Mouse (Mus musculus) cortical plate, adult 2 months (tissue): Measurements from ENCODE around the gene Taf5. TPM values are rescaled to one million over a fixed set of nuclear protein-coding genes. Genes with fewer than 3 reads are reported as not detected.

ENCODE experiments used
- H3K27ac ChIP-seq: fragments of 200-500 bp; 2 replicates; pipeline ENCODE4 v1.5.1; 2012; ENCODE audit warnings: low read length, control low read depth, inconsistent platforms; ENCODE audit not compliant: insufficient read depth
- H3K4me1 ChIP-seq: fragments of 200-500 bp; 2 replicates; pipeline ENCODE4 v1.6.1; 2011; ENCODE audit warnings: low read length; ENCODE audit not compliant: control insufficient read depth, insufficient read depth
- H3K4me3 ChIP-seq: fragments of 200-500 bp; 2 replicates; pipeline ENCODE4 v1.5.1; 2011; ENCODE audit warnings: mild to moderate bottlenecking, low read length, control low read depth; ENCODE audit not compliant: insufficient read depth
- CTCF ChIP-seq: fragments of 200-500 bp; IDR thresholded peaks from 2 replicates; pipeline ENCODE4 v1.5.1; 2011; ENCODE audit warnings: mild to moderate bottlenecking, control low read depth, low read length; ENCODE audit not compliant: insufficient read depth; ENCODE audit errors: extremely low read depth
- POLR2A ChIP-seq: fragments of 200-500 bp; IDR thresholded peaks from 2 replicates; pipeline ENCODE4 v1.6.1; 2011; ENCODE audit warnings: mild to moderate bottlenecking, low read length, control low read depth; ENCODE audit not compliant: insufficient read depth; ENCODE audit errors: extremely low read depth
- polyA plus RNA-seq: library from polyadenylated mRNA; depleted of rRNA; stranded (reverse); fragments of >200 nt; gene quantifications from 2 replicates; pipeline ENCODE4 v1.2.3, GENCODE M21; 2012; rRNA removed

The Taf5 gene
- polyA plus RNA-seq, 1 experiment, result 4.1 TPM

GRCm38 (mm10) chr19:47118634-47119033 lies 51.1 kb downstream of the Taf5 start:
- Histone ChIP-seq H3K4me1 (no peaks in the 10 kb centered on the region), H3K4me3 (no peak overlapping the region), H3K27ac (no peak overlapping the region)
- TF ChIP-seq CTCF (no peak), POLR2A (no peak)

DNA sequence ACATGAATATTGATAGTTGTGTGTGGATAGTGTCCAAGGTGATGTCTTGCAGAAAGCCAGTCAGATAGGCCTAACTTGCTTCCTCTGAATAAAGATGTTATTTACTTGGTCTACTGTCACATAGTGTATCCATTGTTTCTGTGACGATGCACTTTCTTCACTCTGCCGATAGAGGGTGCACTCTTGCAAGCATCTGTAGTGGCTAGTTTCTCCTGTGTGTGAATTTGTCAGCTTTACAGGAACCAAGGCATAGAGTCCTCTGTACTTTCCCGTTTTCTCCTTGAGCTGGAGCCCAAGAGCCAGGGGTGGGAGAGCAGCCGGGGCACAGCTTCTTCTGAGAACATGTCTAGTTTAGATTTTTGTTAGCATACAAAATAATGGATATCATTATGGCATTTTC lies 53.5 kb downstream of the Taf5 start:
- Histone ChIP-seq H3K4me1 (no peaks in the 10 kb centered on the region), H3K4me3 (no peak overlapping the region), H3K27ac (no peak overlapping the region)
- no peak for TF ChIP-seq POLR2A
- peak; percentile 76; the same call in 1 of the 2 replicates for TF ChIP-seq CTCF

DNA sequence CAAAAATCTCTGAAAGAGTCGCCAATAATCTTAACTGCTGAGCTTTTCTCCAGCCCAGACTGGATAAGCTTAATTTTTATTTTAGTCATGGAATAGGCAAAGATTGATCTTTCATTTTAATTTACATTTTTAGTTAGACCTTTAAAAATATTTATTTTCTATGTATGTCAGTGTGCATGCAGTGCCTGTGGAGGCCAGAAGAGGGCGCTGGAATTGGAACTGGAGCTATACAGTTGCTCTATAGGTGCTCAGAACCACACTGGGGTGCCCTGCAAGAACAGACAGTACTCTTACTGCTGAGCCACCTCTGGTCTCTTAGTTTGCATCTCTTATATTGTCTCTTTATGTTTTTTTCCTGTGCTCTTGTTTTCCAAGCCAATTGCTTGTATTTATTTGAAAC lies 55.3 kb downstream of the Taf5 start:
- Histone ChIP-seq H3K27ac (no peak overlapping the region), H3K4me1 (no peaks in the 10 kb centered on the region), H3K4me3 (no peak overlapping the region)
- TF ChIP-seq POLR2A (no peak), CTCF (peak; percentile 61)

GRCm38 (mm10) chr19:47128164-47128563 lies 60.6 kb downstream of the Taf5 start:
- Histone ChIP-seq H3K27ac (no peak overlapping the region), H3K4me3 (no peak overlapping the region), H3K4me1 (no peaks in the 10 kb centered on the region)
- TF ChIP-seq CTCF, result no peak
- no peak for TF ChIP-seq POLR2A

- no peaks in the 10 kb centered on the region for H3K4me1 ChIP-seq
- H3K27ac ChIP-seq, result no peak overlapping the region
- no peak overlapping the region for H3K4me3 ChIP-seq
- TF ChIP-seq CTCF (no peak), POLR2A (no peak)
These were observed 61.3 kb downstream of the Taf5 start for GRCm38 (mm10) chr19:47128835-47129234.

- TF ChIP-seq POLR2A (no peak), CTCF (no peak)
- Histone ChIP-seq H3K4me3 (no peak overlapping the region), H3K27ac (no peak overlapping the region), H3K4me1 (no peaks in the 10 kb centered on the region)
These were observed 63.1 kb downstream of the Taf5 start for GRCm38 (mm10) chr19:47130551-47131125.

Other genes starting within 250 kb of the Taf5 start
- 124 and 127 TPM in 2 replicates for gene Ina, start 53.0 kb upstream of the Taf5 start, polyA plus RNA-seq
- 46.7 and 50.3 TPM in 2 replicates for gene Nt5c2, start 52.6 kb upstream of the Taf5 start, polyA plus RNA-seq
- gene Pcgf6, start 16.8 kb upstream of the Taf5 start, polyA plus RNA-seq, result 35.5 and 38.3 TPM in 2 replicates
- 897 and 1,011 TPM in 2 replicates for gene Usmg5, start 22.9 kb downstream of the Taf5 start, polyA plus RNA-seq
- 11.3 and 12.2 TPM in 2 replicates for gene Pdcd11, start 23.0 kb downstream of the Taf5 start, polyA plus RNA-seq
- 4.6 and 5.3 TPM in 2 replicates for gene Calhm2, start 70.5 kb downstream of the Taf5 start, polyA plus RNA-seq
- gene Calhm1, start 76.5 kb downstream of the Taf5 start, polyA plus RNA-seq, result not detected in 2 replicates
- gene Calhm3, start 90.0 kb downstream of the Taf5 start, polyA plus RNA-seq, result 0.10 TPM in 1 of 2 replicates, not detected in the other
- 118 and 124 TPM in 2 replicates for gene Neurl1a, start 111.1 kb downstream of the Taf5 start, polyA plus RNA-seq